Mouse (Mus musculus) cerebellum, adult 11-12 months (tissue): ENCODE measurements around the gene Rpl22l1.
"Not testable (repeated sequence)": the region's sequence is repeated elsewhere in the genome, so short reads cannot be mapped to it uniquely, and the experiment has no call there.

Source experiments
- DNase-seq: peaks from one replicate; pipeline ENCODE4 v3.0.0; 2022

Gene Rpl22l1

DNA sequence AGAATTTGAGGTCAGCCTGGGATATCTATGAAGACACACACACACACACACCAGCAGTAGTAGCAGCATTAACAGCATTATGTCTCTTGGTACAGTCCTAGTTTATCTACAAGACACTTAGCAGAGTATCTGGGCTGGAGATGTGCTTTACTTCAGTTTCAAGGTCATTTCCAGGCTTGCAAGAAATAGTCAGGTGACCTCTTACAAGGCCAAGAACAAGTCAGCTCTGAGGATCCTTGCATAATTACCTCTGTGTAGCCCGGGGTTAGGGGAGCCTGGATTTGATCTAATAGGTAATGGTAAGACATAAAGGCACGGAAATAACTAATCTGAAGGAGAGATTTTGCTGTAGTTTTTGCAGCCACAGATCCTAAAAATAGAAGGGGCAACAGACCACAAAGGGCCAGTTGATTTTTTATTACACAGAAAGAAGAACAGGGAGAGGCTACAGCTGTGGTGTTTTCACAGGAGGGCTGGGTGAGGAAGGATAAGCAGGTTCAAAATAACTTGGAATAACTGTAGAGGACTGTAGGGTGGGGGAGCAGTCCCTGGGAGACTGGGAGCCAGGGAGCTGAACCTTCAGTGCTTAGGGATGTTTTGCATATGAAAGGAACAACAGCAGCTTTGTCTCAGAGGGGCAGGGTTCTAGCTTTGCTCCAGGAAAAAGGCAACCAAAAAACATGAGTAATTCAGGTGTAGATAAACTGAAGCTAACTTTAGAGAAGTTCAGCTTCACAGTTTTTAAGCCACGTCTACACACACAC is 36.8 kb downstream of the Rpl22l1 start:
- no peak for DNase-seq

DNA sequence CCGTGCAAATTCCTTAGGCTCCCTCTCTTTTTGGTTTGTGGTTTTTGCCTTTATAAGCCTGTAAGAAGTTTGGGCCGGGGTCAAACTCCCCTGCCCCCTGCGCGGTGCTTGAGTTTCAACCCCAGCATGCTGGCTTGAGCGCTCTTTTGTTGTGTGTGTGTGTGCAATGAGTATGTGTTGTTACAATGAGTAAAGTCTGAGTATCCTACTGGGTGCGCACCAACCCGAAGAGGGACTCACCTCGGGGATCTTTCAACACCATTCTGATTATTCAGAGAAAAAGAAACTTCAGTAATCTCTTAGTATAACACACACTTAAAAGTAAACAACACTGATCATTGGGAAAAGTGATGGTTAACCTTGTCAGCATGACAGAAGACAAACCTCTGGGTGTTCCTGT is 38.0 kb downstream of the Rpl22l1 start:
- no peak for DNase-seq

DNA sequence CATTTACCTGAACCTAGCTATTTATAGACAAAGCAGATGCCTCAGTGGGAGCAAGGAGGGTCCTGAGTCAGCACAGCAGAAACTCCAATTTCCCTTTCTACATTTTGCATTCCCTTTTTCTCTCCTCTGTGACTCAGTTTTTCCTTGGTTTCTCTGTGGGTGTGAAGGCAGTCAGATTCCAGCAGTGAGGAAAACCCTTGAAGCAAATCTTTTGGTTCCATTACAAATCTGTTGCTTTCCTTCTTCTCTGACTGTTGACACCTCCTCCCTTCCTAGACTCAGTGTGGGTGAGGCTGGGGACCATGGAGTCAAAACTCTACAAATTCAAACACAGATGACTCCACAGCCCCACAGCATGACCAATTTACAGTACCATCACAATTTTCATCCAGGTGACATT is 41.9 kb downstream of the Rpl22l1 start:
- no peak for DNase-seq

DNA sequence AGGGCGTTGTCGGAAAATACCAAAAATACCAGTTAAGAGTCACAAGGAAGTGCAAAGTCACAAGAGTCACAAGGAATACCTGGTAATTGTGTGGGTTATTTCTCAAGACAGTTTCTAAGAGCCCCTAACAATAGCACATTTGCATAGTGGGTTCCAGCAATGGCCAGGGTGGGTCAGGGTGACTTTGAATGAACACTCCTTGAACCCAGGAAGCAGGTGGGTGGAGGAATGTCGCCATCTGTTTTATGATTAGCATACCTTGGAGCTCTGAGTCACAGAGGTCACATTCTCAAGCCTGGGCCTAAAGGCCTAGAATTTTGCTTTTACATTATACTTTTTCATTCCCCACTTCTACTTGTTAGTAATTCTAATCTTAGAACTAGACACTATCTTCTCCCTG is 46.9 kb downstream of the Rpl22l1 start:
- DNase-seq, result not testable (repeated sequence)
